Mouse (Mus musculus) monocyte, adult 59 days (primary cell): Measurements from ENCODE around the gene Stambp. TPM values are rescaled to one million over a fixed set of nuclear protein-coding genes. Genes with fewer than 3 reads are reported as not detected.

ENCODE experiments used
- total RNA-seq, 2 experiments: library from RNA; stranded (reverse); gene quantifications; one replicate each; pipeline ENCODE4 v1.2.4; 2023

Gene Stambp
- 10 to 100 TPM; 23.4 to 27.7 TPM for total RNA-seq

GRCm38 (mm10) chr6:83572671-83573070, at the start of gene Stambp:
TSS of gene Stambp (minus strand) at chr6:83572729.

GRCm38 (mm10) chr6:83536028-83536794, 36.3 kb downstream of the Stambp start, which contains the start of gene Actg2:
TSS of gene Actg2 (minus strand) at chr6:83536265.

GRCm38 (mm10) chr6:83506258-83507167, 66.0 kb downstream of the Stambp start, which contains the start of gene Dguok:
TSS of gene Dguok (minus strand) at chr6:83506969.

Other genes with a start within 250 kb of the Stambp start
- 10 to 100 TPM; 21.3 to 21.8 TPM for gene Mthfd2, start 246.8 kb downstream of the Stambp start, total RNA-seq
- 100 to 1,000 TPM; 204 to 207 TPM for gene Mob1a, start 246.7 kb downstream of the Stambp start, total RNA-seq
- gene Bola3, start 223.6 kb downstream of the Stambp start, total RNA-seq, result 10 to 100 TPM; 11.2 to 11.4 TPM
- 10 to 100 TPM; 84.0 to 91.8 TPM for gene Tet3, start 113.6 kb downstream of the Stambp start, total RNA-seq
- gene Dguok, start 65.8 kb downstream of the Stambp start, total RNA-seq, result 10 to 100 TPM; 43.8 to 49.0 TPM
- not detected for gene Actg2, start 36.5 kb downstream of the Stambp start, total RNA-seq
- gene Clec4f, start 83.5 kb upstream of the Stambp start, total RNA-seq, result not detected
- gene Cd207, start 105.1 kb upstream of the Stambp start, total RNA-seq, result under 1 TPM in 1 of 2 experiments, not detected in 1; 0.46 TPM
- not detected for gene Vax2, start 138.5 kb upstream of the Stambp start, total RNA-seq
- not detected for gene Atp6v1b1, start 170.3 kb upstream of the Stambp start, total RNA-seq
- not detected for gene Ankrd53, start 189.9 kb upstream of the Stambp start, total RNA-seq
- 10 to 100 TPM; 52.2 to 56.6 TPM for gene Tex261, start 203.1 kb upstream of the Stambp start, total RNA-seq
- 10 to 100 TPM; 27.5 to 37.0 TPM for gene Nagk, start 222.3 kb upstream of the Stambp start, total RNA-seq